Mouse (Mus musculus) cerebellum, adult 9-11 months (tissue): ENCODE data around the gene Itga9.

Experiments
- DNase-seq: peaks from one replicate; pipeline ENCODE4 v3.0.0; 2022

Itga9 gene

GRCm38 (mm10) chr9:118885785-118886184 is 279.3 kb downstream of the Itga9 start:
- no peak for DNase-seq

GRCm38 (mm10) chr9:118887201-118887600 is 280.7 kb downstream of the Itga9 start:
- no peak for DNase-seq

- no peak for DNase-seq
These were observed 281.2 kb downstream of the Itga9 start for GRCm38 (mm10) chr9:118887734-118888133.

GRCm38 (mm10) chr9:118890149-118890548 is 283.7 kb downstream of the Itga9 start:
- no peak for DNase-seq

- DNase-seq = no peak
These were observed 284.2 kb downstream of the Itga9 start for GRCm38 (mm10) chr9:118890645-118891044.

- DNase-seq = no peak
These were observed 284.6 kb downstream of the Itga9 start for GRCm38 (mm10) chr9:118891068-118891467.

- no peak for DNase-seq
These were observed 285.1 kb downstream of the Itga9 start for GRCm38 (mm10) chr9:118891593-118891992.

GRCm38 (mm10) chr9:118895101-118895500 is 288.6 kb downstream of the Itga9 start:
- DNase-seq = no peak

- no peak for DNase-seq
These were observed 294.2 kb downstream of the Itga9 start for GRCm38 (mm10) chr9:118900677-118901076.

- DNase-seq = no peak
These were observed 295.4 kb downstream of the Itga9 start for GRCm38 (mm10) chr9:118901917-118902316.

GRCm38 (mm10) chr9:118907934-118908620 is 301.6 kb downstream of the Itga9 start:
- DNase-seq = peak; percentile 38

- no peak for DNase-seq
These were observed 306.6 kb downstream of the Itga9 start for GRCm38 (mm10) chr9:118913048-118913447.

GRCm38 (mm10) chr9:118913613-118914012 is 307.1 kb downstream of the Itga9 start:
- no peak for DNase-seq

GRCm38 (mm10) chr9:118914589-118914988 is 308.1 kb downstream of the Itga9 start:
- no peak for DNase-seq

GRCm38 (mm10) chr9:118915290-118915689 is 308.8 kb downstream of the Itga9 start:
- no peak for DNase-seq

- peak; percentile 27 for DNase-seq
These were observed 313.2 kb downstream of the Itga9 start for GRCm38 (mm10) chr9:118919672-118920186.

- peak; percentile 31 for DNase-seq
These were observed 314.5 kb downstream of the Itga9 start for GRCm38 (mm10) chr9:118920798-118921515.

- DNase-seq = no peak
These were observed 315.4 kb downstream of the Itga9 start for GRCm38 (mm10) chr9:118921926-118922325.

- no peak for DNase-seq
These were observed 318.1 kb downstream of the Itga9 start for GRCm38 (mm10) chr9:118924554-118925085.

GRCm38 (mm10) chr9:118925286-118926110 is 319.0 kb downstream of the Itga9 start:
- DNase-seq = peak; percentile 92

GRCm38 (mm10) chr9:118926111-118926650 is 319.7 kb downstream of the Itga9 start, which contains the start of gene Ctdspl:
Gene Ctdspl, plus strand, starts transcription at chr9:118926453.
- DNase-seq = peak; percentile 63

GRCm38 (mm10) chr9:118926688-118927321 is 320.3 kb downstream of the Itga9 start:
- peak; percentile 65 for DNase-seq
